Mouse (Mus musculus) hindbrain, embryonic 14.5 days (tissue): ENCODE data around the gene Afap1. TPM values are rescaled to one million over a fixed set of nuclear protein-coding genes. Genes with fewer than 3 reads are reported as not detected.
A peak's percentile ranks its signal among the peaks of the same experiment; 100 is the strongest.

Source experiments
- ATAC-seq: fragments of 200-750 bp; cut with Nextera tagmentation; 2 replicates; pipeline ENCODE4 v1.8.0; 2017; ENCODE audit warnings: moderate number of reproducible peaks, mild to moderate bottlenecking, moderate TSS enrichment, moderate library complexity; ENCODE audit not compliant: low FRiP score
- DNase-seq: peaks from one replicate; pipeline ENCODE4 v3.0.0-alpha.2; 2015; ENCODE audit warnings: low spot score
- H3K27ac ChIP-seq: fragments of 300-500 bp; sonication (generic); 2 replicates; pipeline ENCODE4 v1.5.1; 2014; ENCODE audit warnings: mild to moderate bottlenecking, moderate library complexity
- H3K27me3 ChIP-seq: fragments of 300-500 bp; sonication (generic); 2 replicates; pipeline ENCODE4 v1.6.1; 2014; ENCODE audit warnings: mild to moderate bottlenecking, low read length, mixed read lengths; ENCODE audit not compliant: control insufficient read depth, insufficient read depth
- H3K36me3 ChIP-seq: fragments of 300-500 bp; sonication (generic); replicated peaks from 2 replicates; pipeline ENCODE4 v1.6.1; 2014; ENCODE audit not compliant: control insufficient read depth, insufficient read depth
- H3K4me1 ChIP-seq: fragments of 300-500 bp; sonication (generic); replicated peaks from 2 replicates; pipeline ENCODE4 v1.6.1; 2014; ENCODE audit warnings: antibody characterized with exemption, low read length, mixed read lengths; ENCODE audit not compliant: control insufficient read depth, insufficient read depth
- H3K4me2 ChIP-seq: fragments of 300-500 bp; sonication (generic); replicated peaks from 2 replicates; pipeline ENCODE4 v1.6.1; 2014; ENCODE audit warnings: mild to moderate bottlenecking, moderate library complexity
- H3K4me3 ChIP-seq: fragments of 300-500 bp; sonication (generic); replicated peaks from 2 replicates; pipeline ENCODE4 v1.5.1; 2014; ENCODE audit warnings: mild to moderate bottlenecking, low read length
- H3K9ac ChIP-seq: fragments of 300-500 bp; sonication (generic); 2 replicates; pipeline ENCODE4 v1.6.1; 2014
- H3K9me3 ChIP-seq: fragments of 300-500 bp; sonication (generic); 2 replicates; pipeline ENCODE4 v1.6.1; 2016; ENCODE audit warnings: low read length; ENCODE audit not compliant: control insufficient read depth
- WGBS: fragments of 180-500 bp; shearing (Covaris S2); extraction: QIAGEN DNeasy Blood & Tissue Kit; methylation state at CpG from one replicate; pipeline ENCODE4 v1.1.7; 2014; 5-methylcytosine and 5-hydroxymethylcytosine counted together
- polyA plus RNA-seq: library from polyadenylated mRNA; unstranded; fragments of >200 nt; fragmentation: Nextera tagmentation; extraction: Ambion mirVana; gene quantifications from 2 replicates; pipeline ENCODE4 v1.2.1, GENCODE M21; 2014

Afap1 gene
- polyA plus RNA-seq, 1 experiment from 2014 or later: 72.3 TPM

DNA sequence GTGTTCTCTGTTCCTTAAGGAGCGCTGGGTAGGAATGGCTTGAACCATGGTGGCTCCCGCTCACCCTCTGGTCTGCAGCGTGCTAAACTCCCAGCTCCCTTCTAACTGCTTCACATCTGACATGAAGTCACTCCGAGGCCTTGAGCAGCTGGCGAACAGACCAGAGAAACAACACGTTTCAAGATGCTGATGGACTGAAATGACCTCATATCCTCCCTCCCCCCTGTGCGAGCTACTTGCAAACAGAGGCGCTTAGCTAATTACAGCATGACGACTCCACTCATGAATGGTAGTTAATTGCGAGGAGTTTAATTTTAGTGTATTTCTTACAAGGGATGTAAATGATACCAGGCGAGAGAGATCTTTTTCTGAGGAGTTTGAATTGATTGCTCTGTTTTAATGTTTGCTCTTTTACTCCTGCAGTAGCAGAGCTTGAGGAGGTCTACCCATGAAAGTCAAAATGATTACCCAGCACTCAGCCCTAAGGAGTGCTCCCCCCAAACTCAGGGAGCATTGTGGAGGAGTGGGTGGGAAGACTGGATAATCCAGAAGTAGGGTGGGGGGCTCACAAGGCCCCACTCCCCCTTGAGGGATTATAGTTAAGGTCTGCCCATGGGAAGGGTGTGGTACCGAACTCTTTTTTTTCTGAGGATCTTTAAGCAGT lies 61.1 kb downstream of the Afap1 start:
- no peak for DNase-seq

DNA sequence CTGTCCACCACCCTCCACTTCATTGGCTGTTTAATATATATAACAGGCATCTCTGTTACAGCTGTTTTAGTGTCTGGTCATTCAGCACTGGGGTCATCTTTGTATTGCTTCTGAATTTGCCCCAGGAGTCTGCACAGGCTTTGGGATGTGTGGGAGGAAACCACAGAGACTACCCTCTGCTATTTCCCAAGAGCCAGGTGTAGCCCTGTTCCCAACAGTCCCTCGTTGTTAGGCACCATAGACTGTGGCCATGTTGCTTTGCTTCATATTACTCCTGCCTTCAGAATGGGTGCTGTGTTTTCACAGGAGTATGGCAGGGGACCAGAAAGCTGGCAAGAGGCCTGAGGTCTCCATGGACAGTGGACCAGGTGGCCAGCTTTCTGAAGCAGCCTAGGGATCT lies 63.1 kb downstream of the Afap1 start:
- Histone ChIP-seq H3K4me1 (no peaks in the 10 kb centered on the region), H3K4me3 (no peak overlapping the region), H3K27ac (no peak overlapping the region), H3K4me2 (no peak overlapping the region), H3K36me3 (peaks cover 65% of the 10 kb centered on the region), H3K27me3 (no peaks in the 10 kb centered on the region), H3K9me3 (no peaks in the 10 kb centered on the region), H3K9ac (no peak overlapping the region)
- DNase-seq (no peak), ATAC-seq (no peak)
- 96% methylated on average over 1 of the region's 1 CpGs for WGBS

More for the DNA sequence above, 61.1 kb downstream of the Afap1 start:
- 64% methylated on average over 12 of the region's 12 CpGs for WGBS
- Histone ChIP-seq H3K27ac (no peak overlapping the region), H3K9me3 (no peaks in the 10 kb centered on the region), H3K27me3 (no peaks in the 10 kb centered on the region), H3K4me2 (no peak overlapping the region), H3K9ac (no peak overlapping the region), H3K4me1 (no peaks in the 10 kb centered on the region), H3K36me3 (peaks cover 79% of the 10 kb centered on the region), H3K4me3 (no peak overlapping the region)
- 0 out of 2 replicates have a peak, but pooled peaks have one; percentile 24 for ATAC-seq

DNA sequence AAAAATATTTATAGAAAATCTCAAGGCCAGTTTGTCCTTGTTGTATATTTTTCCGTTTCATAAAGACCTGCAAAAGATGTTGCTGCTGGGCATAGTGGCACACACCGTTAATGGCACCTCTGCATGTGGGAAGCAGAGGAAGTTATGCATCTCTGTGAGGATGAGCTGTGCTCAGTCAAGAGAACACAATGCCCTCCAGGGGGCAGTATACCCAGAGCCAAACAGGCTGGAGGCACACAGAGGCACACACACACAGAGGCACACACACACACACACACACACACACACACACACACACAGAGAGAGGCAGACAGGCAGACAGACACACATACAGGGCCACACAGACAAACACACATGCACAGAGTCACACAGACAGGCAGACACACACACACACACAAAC lies 65.6 kb downstream of the Afap1 start:
- ATAC-seq (no peak), DNase-seq (no peak)
- H3K9ac ChIP-seq: no peak overlapping the region
- H3K4me1 ChIP-seq: no peaks in the 10 kb centered on the region
- peaks cover 65% of the 10 kb centered on the region for H3K36me3 ChIP-seq
- no peaks in the 10 kb centered on the region for H3K9me3 ChIP-seq
- 73% methylated on average over 2 of the region's 2 CpGs for WGBS
- no peak overlapping the region for H3K4me3 ChIP-seq
- H3K27me3 ChIP-seq: no peaks in the 10 kb centered on the region
- H3K4me2 ChIP-seq: no peak overlapping the region
- H3K27ac ChIP-seq: no peak overlapping the region

DNA sequence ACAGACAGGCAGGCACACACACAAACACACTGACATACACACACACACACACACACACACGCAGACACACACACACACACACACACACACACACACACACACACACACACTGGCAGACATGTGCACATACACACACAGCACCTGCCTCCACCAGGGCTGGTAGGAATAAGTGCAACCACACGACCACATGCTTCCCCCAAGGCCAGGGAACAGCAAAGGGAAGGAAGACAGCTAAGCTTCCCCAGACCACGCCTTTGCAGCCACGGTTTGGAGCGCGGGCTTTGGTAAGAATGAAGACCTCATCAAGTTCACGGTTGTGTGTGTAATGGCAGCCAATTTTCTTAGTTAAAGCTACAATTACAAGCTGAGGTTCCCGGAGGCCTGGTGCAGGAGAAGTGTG lies 67.0 kb downstream of the Afap1 start:
- Histone ChIP-seq H3K4me1 (no peaks in the 10 kb centered on the region), H3K27me3 (no peaks in the 10 kb centered on the region), H3K4me3 (no peak overlapping the region), H3K36me3 (peaks cover 79% of the 10 kb centered on the region), H3K9ac (no peak overlapping the region), H3K4me2 (no peak overlapping the region), H3K27ac (no peak overlapping the region), H3K9me3 (no peaks in the 10 kb centered on the region)
- WGBS: 87% methylated on average over 8 of the region's 8 CpGs
- ATAC-seq (no peak), DNase-seq (no peak)

DNA sequence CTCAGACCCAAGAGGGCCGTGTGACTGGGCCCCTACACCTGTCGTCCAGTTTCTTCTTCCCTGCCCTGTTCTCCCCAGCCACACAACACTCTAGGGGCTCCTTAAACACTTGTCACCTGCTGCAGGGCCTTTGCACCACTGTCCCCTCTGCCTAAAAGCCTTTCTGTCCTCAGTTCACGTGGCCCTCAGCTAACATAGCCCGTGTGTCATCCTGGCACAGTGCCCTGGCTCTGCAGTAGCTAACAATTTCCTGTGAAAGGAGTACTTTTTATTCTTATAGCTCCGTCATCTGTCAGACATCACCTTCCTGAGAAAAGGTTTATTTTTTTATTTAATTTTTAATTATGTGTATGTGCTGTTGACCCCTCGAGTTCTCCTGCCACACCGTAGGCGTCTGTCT lies 68.2 kb downstream of the Afap1 start:
- Histone ChIP-seq H3K9ac (no peak overlapping the region), H3K9me3 (no peaks in the 10 kb centered on the region), H3K27me3 (no peaks in the 10 kb centered on the region), H3K36me3 (peaks cover 79% of the 10 kb centered on the region), H3K4me3 (no peak overlapping the region), H3K4me2 (no peak overlapping the region), H3K4me1 (no peaks in the 10 kb centered on the region), H3K27ac (no peak overlapping the region)
- ATAC-seq: no peak
- no peak for DNase-seq
- 79% methylated on average over 8 of the region's 8 CpGs for WGBS

DNA sequence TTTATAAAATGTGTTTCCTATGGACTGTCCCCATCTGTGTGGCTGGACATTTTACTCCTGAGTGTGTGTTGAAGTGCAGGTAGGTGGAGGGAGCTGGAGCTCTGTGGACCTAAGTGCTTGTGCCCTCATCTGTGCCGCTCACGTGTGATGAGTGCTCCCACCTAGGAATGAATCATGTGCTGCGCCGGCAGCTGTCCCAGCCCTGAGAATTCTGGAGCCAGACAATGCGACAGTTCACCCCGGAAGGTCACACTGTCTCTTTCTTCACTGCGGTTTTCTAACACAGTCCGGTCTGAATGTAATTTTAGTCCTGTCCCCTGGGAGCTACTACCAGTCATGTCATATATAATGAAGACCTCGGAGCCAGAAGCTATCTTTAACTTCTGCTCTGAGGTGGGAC lies 70.5 kb downstream of the Afap1 start:
- ATAC-seq (no peak), DNase-seq (no peak)
- Histone ChIP-seq H3K4me1 (no peaks in the 10 kb centered on the region), H3K9ac (no peak overlapping the region), H3K9me3 (no peaks in the 10 kb centered on the region), H3K36me3 (peaks cover 78% of the 10 kb centered on the region), H3K4me2 (no peak overlapping the region), H3K4me3 (no peak overlapping the region), H3K27ac (no peak overlapping the region), H3K27me3 (no peaks in the 10 kb centered on the region)
- WGBS: 66% methylated on average over 9 of the region's 9 CpGs

DNA sequence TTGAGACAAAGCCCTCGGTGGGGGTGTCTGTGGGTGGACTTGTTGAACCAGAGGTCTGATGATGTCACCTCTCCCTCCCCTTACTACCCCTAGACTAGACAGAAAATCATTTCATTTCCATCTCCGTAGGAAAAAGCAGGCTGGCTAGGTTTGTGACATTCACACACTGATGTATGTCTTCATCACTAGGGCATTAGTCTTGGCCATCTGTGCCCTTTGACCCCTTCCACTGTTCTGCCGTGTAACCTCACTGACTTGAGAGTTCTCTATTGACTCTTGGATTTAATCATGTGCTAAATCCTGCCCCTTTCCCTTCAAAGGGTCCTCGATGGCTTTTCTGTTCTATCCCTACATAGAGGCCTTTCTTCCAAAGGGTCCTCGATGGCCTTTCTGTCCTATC lies 71.9 kb downstream of the Afap1 start:
- H3K9me3 ChIP-seq: no peaks in the 10 kb centered on the region
- DNase-seq (no peak), ATAC-seq (no peak)
- H3K27me3 ChIP-seq: no peaks in the 10 kb centered on the region
- no peak overlapping the region for H3K27ac ChIP-seq
- 44% methylated on average over 5 of the region's 5 CpGs for WGBS
- H3K4me2 ChIP-seq: no peak overlapping the region
- H3K36me3 ChIP-seq: peaks cover 89% of the 10 kb centered on the region
- H3K4me3 ChIP-seq: no peak overlapping the region
- H3K4me1 ChIP-seq: no peaks in the 10 kb centered on the region
- H3K9ac ChIP-seq: no peak overlapping the region

DNA sequence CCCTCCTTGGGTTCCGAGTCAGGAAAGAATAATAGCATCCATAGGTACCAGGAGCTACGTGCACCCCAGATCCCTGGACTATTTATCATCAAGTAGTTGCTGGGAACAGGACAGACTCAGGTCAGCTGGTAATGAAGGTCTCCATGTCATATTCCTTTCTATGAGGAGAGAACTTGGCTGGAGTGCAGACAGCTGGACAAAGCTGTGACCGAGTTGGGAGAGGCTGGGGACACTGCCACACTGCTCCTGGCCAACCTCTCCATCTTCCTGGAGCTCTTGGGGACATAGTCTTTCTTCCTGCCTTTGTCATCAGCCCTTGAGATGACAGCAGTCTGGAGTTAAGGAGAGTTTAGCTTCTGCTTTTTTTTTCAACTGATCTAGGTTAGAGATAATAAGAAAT lies 76.7 kb downstream of the Afap1 start:
- 59% methylated on average over 3 of the region's 3 CpGs for WGBS
- no peak overlapping the region for H3K9ac ChIP-seq
- no peak overlapping the region for H3K4me2 ChIP-seq
- H3K4me1 ChIP-seq: 0 out of 2 replicates have a peak, but pooled peaks cover 7% of the 10 kb centered on the region
- no peaks in the 10 kb centered on the region for H3K9me3 ChIP-seq
- no peaks in the 10 kb centered on the region for H3K27me3 ChIP-seq
- peaks cover 84% of the 10 kb centered on the region for H3K36me3 ChIP-seq
- DNase-seq (no peak), ATAC-seq (no peak)
- no peak overlapping the region for H3K27ac ChIP-seq
- no peak overlapping the region for H3K4me3 ChIP-seq

DNA sequence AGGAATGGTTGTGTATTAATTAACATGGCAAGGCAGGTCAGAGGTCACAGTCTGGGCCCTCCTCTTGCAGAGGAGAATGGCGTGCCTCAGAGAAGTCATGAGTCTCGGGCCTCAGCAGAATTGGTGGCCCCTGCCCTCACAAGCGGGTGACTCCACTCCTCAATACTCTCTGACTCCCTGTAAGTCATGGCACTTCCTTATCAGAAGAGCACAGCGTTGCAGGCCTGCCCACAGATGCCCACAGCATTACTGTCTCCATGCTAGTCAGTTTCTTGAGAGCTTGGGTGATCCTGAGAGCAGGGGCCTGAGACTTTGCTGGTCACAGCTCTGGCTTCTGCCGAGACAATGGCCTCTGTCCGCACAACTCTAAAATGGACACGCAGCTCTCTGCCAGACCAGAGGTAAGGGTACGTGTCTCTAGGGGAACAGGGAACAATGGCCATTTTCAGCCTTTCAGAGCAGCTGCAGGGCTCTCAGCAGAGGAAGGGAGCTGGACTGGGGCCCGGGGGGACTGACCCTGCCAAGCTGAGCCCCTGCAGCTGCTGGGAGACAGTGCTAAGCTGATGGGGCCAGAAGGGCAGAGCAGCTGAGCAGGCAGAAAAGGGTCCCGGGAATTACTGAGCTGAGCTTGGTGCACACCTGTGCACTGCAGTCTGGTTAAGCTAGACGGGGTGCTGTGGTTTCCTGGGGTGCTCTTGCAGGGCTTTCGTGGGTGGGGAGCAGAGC lies 77.4 kb downstream of the Afap1 start:
- H3K4me2 ChIP-seq: no peak overlapping the region
- WGBS: 31% methylated on average over 12 of the region's 12 CpGs
- H3K4me1 ChIP-seq: 0 out of 2 replicates have a peak, but pooled peaks cover 7% of the 10 kb centered on the region
- no peaks in the 10 kb centered on the region for H3K9me3 ChIP-seq
- H3K9ac ChIP-seq: no peak overlapping the region
- H3K27me3 ChIP-seq: no peaks in the 10 kb centered on the region
- H3K4me3 ChIP-seq: no peak overlapping the region
- peaks cover 77% of the 10 kb centered on the region for H3K36me3 ChIP-seq
- DNase-seq: no peak
- peak overlapping the region; percentile 56 for H3K27ac ChIP-seq
- ATAC-seq: peak; percentile 61; the same call in 1 of the 2 replicates
